Mouse (Mus musculus): ENCODE data around the gene Lbhd2. TPM values are rescaled to one million over a fixed set of nuclear protein-coding genes. Genes with fewer than 3 reads are reported as not detected.

The Lbhd2 gene
- total and polyA plus RNA-seq, 3 experiments, result not detected

GRCm38 (mm10) chr12:111425258-111425657 lies 18.6 kb downstream of the Lbhd2 start:
- Histone ChIP-seq H3K4me1 (ENCODE audit: control insufficient read depth in 1 of 2, insufficient read depth in 2 of 2) (peaks cover 6 to 28% of the 10 kb centered on the region in 2 experiments), H3K36me3 (replicated peaks in 1 of 2; ENCODE audit: control insufficient read depth in 1 of 2, insufficient read depth in 1 of 2, low read length in 1 of 2) (no peaks in the 10 kb centered on the region), H3K9ac (ENCODE audit: insufficient read depth, low read depth) (no peak overlapping the region), H3K79me2 (replicated peaks; ENCODE audit: control insufficient read depth, extremely low read depth, insufficient read depth, poor library complexity, severe bottlenecking) (no peaks in the 10 kb centered on the region), H3K4me2 (ENCODE audit: insufficient read depth, low read depth, poor library complexity, severe bottlenecking) (0 out of 2 replicates have a peak overlapping the region, but pooled peaks have one; percentile 32), H3K27me3 (replicated peaks) (peaks cover 65% of the 10 kb centered on the region), H3K9me3 (replicated peaks; ENCODE audit: low read length) (peaks cover 16% of the 10 kb centered on the region), H3K27ac (ENCODE audit: insufficient read depth, low read depth) (no peak overlapping the region), H3K4me3 (replicated peaks in 1 of 3; ENCODE audit: low read depth in 2 of 3, low read length in 2 of 3, poor library complexity in 1 of 3) (no peak overlapping the region)
- in situ Hi-C loops (cut with MboI; ENCODE audit: low pct_ligation_motif_present, low pct_unique_long_range_greater_than_20kb, low sequenced_read_pairs), result loop anchor here (5.0 kb wide), 1 partner anchor 37 kb away; no protein-coding TSS in a partner anchor
- DNase-seq (ENCODE audit: extremely low read depth), result peak; percentile 72
- TF ChIP-seq NELFE (IDR thresholded peaks at IDR 0.05; ENCODE audit: low read depth, low read length), result peak; percentile 19; the same call in 1 of the 2 replicates
- no peak for TF ChIP-seq KAT2A (IDR thresholded peaks at IDR 0.05; ENCODE audit: insufficient replicate concordance, low read length)
- TF ChIP-seq MYC (IDR thresholded peaks at IDR 0.05; ENCODE audit: low read depth, low read length), result no peak
- peak; percentile 50 for TF ChIP-seq ZC3H11A (IDR thresholded peaks at IDR 0.05; ENCODE audit: low read depth, low read length)
- TF ChIP-seq CTCF (conservative IDR thresholded peaks at IDR 0.05 in 1 of 2, IDR thresholded peaks at IDR 0.05 in 1 of 2; ENCODE audit: low read depth in 2 of 2, low read length in 2 of 2), result peak; percentile 54 to 95
- TF ChIP-seq RAD21 (IDR thresholded peaks at IDR 0.05; ENCODE audit: low read depth, low read length), result peak; percentile 80
- TF ChIP-seq SMC3 (IDR thresholded peaks at IDR 0.05; ENCODE audit: low read depth, low read length), result peak; percentile 83
- TF ChIP-seq IRF4 (IDR thresholded peaks at IDR 0.05; ENCODE audit: low read depth, low read length), result 0 out of 2 replicates have a peak, but pooled peaks have one; percentile 22
- dilution Hi-C loops (cut with MboI; ENCODE audit: extremely low pct_ligation_motif_present, extremely low pct_unique_long_range_greater_than_20kb, low sequenced_read_pairs), result no loop called here

GRCm38 (mm10) chr12:111425789-111426460 lies 19.3 kb downstream of the Lbhd2 start:
- TF ChIP-seq NRF1 (IDR thresholded peaks at IDR 0.05; ENCODE audit: low read depth, low read length) (peak; percentile 56), MAZ (IDR thresholded peaks at IDR 0.05; ENCODE audit: low read depth, low read length) (no peak), ZC3H11A (IDR thresholded peaks at IDR 0.05; ENCODE audit: low read depth, low read length) (peak; percentile 86), POLR2AphosphoS2 (IDR thresholded peaks at IDR 0.05; ENCODE audit: low read depth, low read length) (no peak), IRF4 (IDR thresholded peaks at IDR 0.05; ENCODE audit: low read depth, low read length) (0 out of 2 replicates have a peak, but pooled peaks have one; percentile 23), RAD21 (IDR thresholded peaks at IDR 0.05; ENCODE audit: low read depth, low read length) (peak; percentile 96), CTCF (conservative IDR thresholded peaks at IDR 0.05 in 1 of 2, IDR thresholded peaks at IDR 0.05 in 1 of 2; ENCODE audit: low read depth in 2 of 2, low read length in 2 of 2) (peak; percentile 59 to 99), SMC3 (IDR thresholded peaks at IDR 0.05; ENCODE audit: low read depth, low read length) (peak; percentile 98)
- no peaks in the 10 kb centered on the region for H3K79me2 ChIP-seq (replicated peaks; ENCODE audit: control insufficient read depth, extremely low read depth, insufficient read depth, poor library complexity, severe bottlenecking)
- H3K27ac ChIP-seq (ENCODE audit: insufficient read depth, low read depth), result no peak overlapping the region
- H3K9ac ChIP-seq (ENCODE audit: insufficient read depth, low read depth), result no peak overlapping the region
- H3K4me2 ChIP-seq (ENCODE audit: insufficient read depth, low read depth, poor library complexity, severe bottlenecking), result peak overlapping the region; percentile 25; the same call in 1 of the 2 replicates
- H3K27me3 ChIP-seq (replicated peaks), result peaks cover 68% of the 10 kb centered on the region
- no peaks in the 10 kb centered on the region for H3K36me3 ChIP-seq (replicated peaks in 1 of 2; ENCODE audit: control insufficient read depth in 1 of 2, insufficient read depth in 1 of 2, low read length in 1 of 2)
- in situ Hi-C loops (cut with MboI; ENCODE audit: low pct_ligation_motif_present, low pct_unique_long_range_greater_than_20kb, low sequenced_read_pairs) (loop anchor here (5.0 kb wide), 1 partner anchor 36 kb away; no protein-coding TSS in a partner anchor), dilution Hi-C loops (cut with MboI; ENCODE audit: extremely low pct_ligation_motif_present, extremely low pct_unique_long_range_greater_than_20kb, low sequenced_read_pairs) (no loop called here)
- peaks cover 7 to 35% of the 10 kb centered on the region in 2 experiments for H3K4me1 ChIP-seq (ENCODE audit: control insufficient read depth in 1 of 2, insufficient read depth in 2 of 2)
- H3K9me3 ChIP-seq (replicated peaks; ENCODE audit: low read length), result peaks cover 16% of the 10 kb centered on the region
- DNase-seq (ENCODE audit: extremely low read depth), result peak; percentile 76
- no peak overlapping the region for H3K4me3 ChIP-seq (replicated peaks in 1 of 3; ENCODE audit: low read depth in 2 of 3, low read length in 2 of 3, poor library complexity in 1 of 3)
